Mouse (Mus musculus) stomach, postnatal 0 days (tissue): ENCODE measurements at regions not wholly inside any gene's neighbourhood (a gene's known extent, or its start where the extent isn't known, plus 50 kb on each side); places are given as distances from the start of the nearest gene placed in this dataset.
A peak's percentile ranks its signal among the peaks of the same experiment; 100 is the strongest.

Source experiments
- ATAC-seq: fragments of 200-750 bp; cut with Nextera tagmentation; 2 replicates; pipeline ENCODE4 v1.8.0; 2017; ENCODE audit not compliant: low FRiP score, low TSS enrichment
- DNase-seq: peaks from one replicate; pipeline ENCODE4 v3.0.0-alpha.2; 2016; ENCODE audit warnings: low spot score
- H3K27ac ChIP-seq: fragments of 300-500 bp; sonication (generic); replicated peaks from 2 replicates; pipeline ENCODE4 v1.5.1; 2014; ENCODE audit warnings: mild to moderate bottlenecking, control low read depth
- H3K27me3 ChIP-seq: fragments of 300-500 bp; sonication (generic); 2 replicates; pipeline ENCODE4 v1.6.1; 2014; ENCODE audit warnings: low read length; ENCODE audit not compliant: control insufficient read depth, insufficient read depth
- H3K36me3 ChIP-seq: fragments of 300-500 bp; sonication (generic); 2 replicates; pipeline ENCODE4 v1.6.1; 2014; ENCODE audit warnings: low read length, mixed read lengths; ENCODE audit not compliant: control insufficient read depth, insufficient read depth
- H3K4me1 ChIP-seq: fragments of 300-500 bp; sonication (generic); replicated peaks from 2 replicates; pipeline ENCODE4 v1.6.1; 2014; ENCODE audit warnings: antibody characterized with exemption; ENCODE audit not compliant: control insufficient read depth, insufficient read depth
- H3K4me2 ChIP-seq: fragments of 300-500 bp; sonication (generic); replicated peaks from 2 replicates; pipeline ENCODE4 v1.6.1; 2014; ENCODE audit warnings: low read depth, mild to moderate bottlenecking, control low read depth, moderate library complexity
- H3K4me3 ChIP-seq: fragments of 300-500 bp; sonication (generic); 2 replicates; pipeline ENCODE4 v1.5.1; 2014; ENCODE audit warnings: low read depth, low read length, control low read depth
- H3K9ac ChIP-seq: fragments of 300-500 bp; sonication (generic); 2 replicates; pipeline ENCODE4 v1.6.1; 2014; ENCODE audit warnings: mild to moderate bottlenecking, low read length, control low read depth, mixed read lengths
- H3K9me3 ChIP-seq: fragments of 300-500 bp; sonication (generic); 2 replicates; pipeline ENCODE4 v1.6.1; 2016; ENCODE audit warnings: low read length; ENCODE audit not compliant: control insufficient read depth
- CTCF ChIP-seq: IDR thresholded peaks from 2 replicates; pipeline ENCODE4 v1.5.1; 2016; ENCODE audit warnings: antibody characterized with exemption, low read depth, mild to moderate bottlenecking, moderate library complexity
- EP300 ChIP-seq: optimal IDR thresholded peaks from 2 replicates; pipeline ENCODE3; 2016; ENCODE audit warnings: antibody characterized with exemption
- WGBS: fragments of 180-500 bp; shearing (Covaris S2); extraction: QIAGEN DNeasy Blood & Tissue Kit; methylation state at CpG from one replicate; pipeline ENCODE4 v1.1.7; 2014; 5-methylcytosine and 5-hydroxymethylcytosine counted together

DNA sequence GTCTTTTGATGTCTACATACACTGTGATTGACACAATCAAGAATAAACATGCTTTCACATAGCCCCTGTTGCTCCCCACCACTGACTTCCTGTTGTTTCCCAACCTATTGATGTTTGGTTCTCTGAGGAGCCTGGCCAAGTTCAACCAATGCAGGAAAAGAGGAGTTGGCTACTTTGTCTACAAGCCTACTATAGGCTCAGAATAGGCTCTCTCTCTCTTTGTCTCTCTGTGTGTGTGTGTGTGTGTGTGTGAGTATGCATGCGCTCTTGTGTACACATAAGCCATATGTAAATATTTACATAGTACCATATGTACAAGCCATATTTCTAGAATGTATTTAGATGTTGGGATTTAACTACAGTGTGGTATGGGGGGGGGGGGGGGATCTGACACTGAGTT lies 222.6 kb downstream of the Tex36 start:
- TF ChIP-seq EP300, result no peak
- no peak for TF ChIP-seq CTCF
- Histone ChIP-seq H3K27me3 (no peaks in the 10 kb centered on the region), H3K9me3 (no peaks in the 10 kb centered on the region), H3K4me3 (no peak overlapping the region), H3K27ac (no peak overlapping the region), H3K9ac (no peak overlapping the region), H3K4me1 (no peaks in the 10 kb centered on the region), H3K4me2 (no peak overlapping the region), H3K36me3 (no peaks in the 10 kb centered on the region)
- ATAC-seq (peak; percentile 56), DNase-seq (peak; percentile 16)
- WGBS, result 31% methylated on average over 1 of the region's 1 CpGs

DNA sequence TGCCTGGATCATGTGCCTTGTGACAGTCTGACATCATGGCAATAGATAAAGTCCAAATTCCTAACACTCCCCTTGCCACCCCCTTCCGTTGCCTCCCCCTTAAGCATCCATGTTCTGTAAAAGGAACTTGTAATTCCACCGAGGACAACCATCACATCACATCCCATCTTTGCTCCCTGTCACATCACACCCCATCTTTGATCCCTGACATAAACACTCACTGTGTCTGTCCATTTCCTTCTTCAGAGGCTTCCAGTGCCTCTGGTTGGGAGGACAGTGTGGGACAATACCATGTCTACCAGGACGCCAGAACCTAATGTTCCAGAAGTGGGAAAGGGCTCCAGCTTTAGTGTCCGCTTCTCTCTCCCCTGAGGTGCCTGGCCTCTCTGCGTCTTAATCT lies 223.6 kb downstream of the Tex36 start:
- DNase-seq (no peak), ATAC-seq (no peak)
- TF ChIP-seq CTCF, result no peak
- TF ChIP-seq EP300, result no peak
- H3K27me3 ChIP-seq, result no peaks in the 10 kb centered on the region
- H3K36me3 ChIP-seq, result no peaks in the 10 kb centered on the region
- no peak overlapping the region for H3K9ac ChIP-seq
- H3K4me2 ChIP-seq, result no peak overlapping the region
- H3K27ac ChIP-seq, result no peak overlapping the region
- no peaks in the 10 kb centered on the region for H3K4me1 ChIP-seq
- H3K9me3 ChIP-seq, result no peaks in the 10 kb centered on the region
- H3K4me3 ChIP-seq, result no peak overlapping the region
- 85% methylated on average over 5 of the region's 5 CpGs for WGBS

DNA sequence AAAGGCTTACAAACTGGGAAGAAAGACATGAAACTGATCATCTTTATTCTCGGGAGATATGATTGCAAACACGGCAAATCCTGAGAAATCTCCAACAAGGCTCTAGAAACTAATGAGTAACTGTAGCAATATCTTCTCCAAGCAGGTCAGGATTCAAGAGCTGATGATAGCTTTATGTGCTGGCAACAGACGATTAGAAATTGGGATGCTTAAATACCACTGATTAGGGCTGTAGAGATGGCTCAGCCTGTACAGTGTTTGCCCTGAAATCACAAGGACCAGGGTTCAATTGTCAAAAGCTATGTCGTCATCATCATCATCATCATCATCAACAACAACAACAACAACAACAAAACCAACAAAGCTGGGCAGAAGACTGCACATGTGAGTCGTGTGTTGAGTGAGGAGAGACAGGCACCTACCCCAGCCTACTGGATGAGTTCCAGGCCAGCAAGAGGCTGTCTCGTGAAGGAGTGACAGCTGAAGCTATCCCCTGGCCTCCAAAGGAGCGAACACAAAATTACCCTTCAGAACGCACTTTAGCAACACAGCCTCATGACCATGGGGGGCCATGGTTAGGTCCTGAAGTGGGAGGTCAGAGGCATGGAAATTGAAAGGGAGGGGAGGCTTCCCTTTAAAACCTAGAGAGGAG lies 225.0 kb downstream of the Tex36 start:
- Histone ChIP-seq H3K4me1 (no peaks in the 10 kb centered on the region), H3K27me3 (no peaks in the 10 kb centered on the region), H3K9me3 (no peaks in the 10 kb centered on the region), H3K4me2 (no peak overlapping the region), H3K9ac (no peak overlapping the region), H3K36me3 (no peaks in the 10 kb centered on the region), H3K27ac (no peak overlapping the region), H3K4me3 (no peak overlapping the region)
- WGBS, result 66% methylated on average over 8 of the region's 8 CpGs
- no peak for ATAC-seq
- no peak for TF ChIP-seq EP300
- TF ChIP-seq CTCF, result no peak
- DNase-seq, result no peak

GRCm38 (mm10) chr7:133372695-133373094 lies 229.3 kb downstream of the Tex36 start:
- no peak for TF ChIP-seq EP300
- no peak for TF ChIP-seq CTCF
- WGBS, result 41% methylated on average over 2 of the region's 2 CpGs
- Histone ChIP-seq H3K9me3 (no peaks in the 10 kb centered on the region), H3K4me3 (no peak overlapping the region), H3K4me1 (no peaks in the 10 kb centered on the region), H3K36me3 (no peaks in the 10 kb centered on the region), H3K9ac (no peak overlapping the region), H3K27me3 (no peaks in the 10 kb centered on the region), H3K4me2 (no peak overlapping the region), H3K27ac (no peak overlapping the region)
- DNase-seq, result no peak
- ATAC-seq, result no peak

DNA sequence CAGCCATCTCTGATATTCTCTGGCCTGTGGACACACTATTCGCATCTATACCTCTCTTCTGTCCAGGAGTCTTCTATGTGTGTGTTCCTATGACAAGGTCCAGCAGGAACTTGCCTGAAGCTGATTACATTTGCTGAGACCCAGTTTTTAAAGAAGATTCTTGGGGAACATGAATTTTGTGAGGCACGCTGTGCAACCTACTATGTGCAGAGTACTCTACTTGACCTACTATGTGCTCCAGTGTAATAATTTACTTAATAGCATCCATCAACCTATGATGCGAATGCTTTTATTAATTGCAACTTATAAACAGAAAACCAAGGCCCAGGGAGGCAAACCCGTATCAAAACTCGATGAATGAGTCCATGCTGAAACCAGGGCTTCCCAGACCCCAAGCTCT lies 231.4 kb downstream of the Tex36 start:
- DNase-seq (no peak), ATAC-seq (no peak)
- H3K9ac ChIP-seq, result no peak overlapping the region
- no peaks in the 10 kb centered on the region for H3K9me3 ChIP-seq
- H3K36me3 ChIP-seq, result no peaks in the 10 kb centered on the region
- no peak overlapping the region for H3K4me2 ChIP-seq
- no peak overlapping the region for H3K4me3 ChIP-seq
- WGBS, result 91% methylated on average over 5 of the region's 5 CpGs
- no peaks in the 10 kb centered on the region for H3K27me3 ChIP-seq
- TF ChIP-seq EP300 (no peak), CTCF (no peak)
- no peak overlapping the region for H3K27ac ChIP-seq
- no peaks in the 10 kb centered on the region for H3K4me1 ChIP-seq

DNA sequence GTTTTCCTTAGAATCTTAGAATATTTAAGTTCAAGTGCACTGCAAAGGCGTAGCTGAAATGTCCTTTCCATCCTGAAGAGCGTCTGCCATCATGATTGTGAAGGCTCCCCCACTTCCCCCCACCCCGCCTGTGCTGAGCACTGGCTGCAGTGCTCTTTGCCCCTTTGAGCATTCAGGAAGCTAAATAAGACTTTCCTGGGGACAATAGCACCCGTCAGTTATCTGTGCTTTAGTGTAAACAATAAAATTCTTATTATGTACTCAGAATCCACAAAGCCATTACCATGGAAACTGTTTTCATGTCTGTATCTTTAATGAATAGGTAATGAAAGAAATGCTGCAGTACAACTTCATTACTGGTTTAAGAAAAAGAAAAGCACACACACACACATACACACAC lies 237.4 kb downstream of the Tex36 start:
- TF ChIP-seq EP300, result no peak
- TF ChIP-seq CTCF, result no peak
- no peak overlapping the region for H3K4me2 ChIP-seq
- no peak overlapping the region for H3K9ac ChIP-seq
- DNase-seq (no peak), ATAC-seq (no peak)
- H3K27me3 ChIP-seq, result no peaks in the 10 kb centered on the region
- no peak overlapping the region for H3K27ac ChIP-seq
- no peaks in the 10 kb centered on the region for H3K4me1 ChIP-seq
- 30% methylated on average over 4 of the region's 4 CpGs for WGBS
- H3K4me3 ChIP-seq, result no peak overlapping the region
- H3K9me3 ChIP-seq, result no peaks in the 10 kb centered on the region
- H3K36me3 ChIP-seq, result no peaks in the 10 kb centered on the region
